30 mouse cellular contexts compared by ENCODE assay signal in genomic region chr5:32571802-32572201, GRCm38 (mm10). TPM values are rescaled to one million over a fixed set of nuclear protein-coding genes. Genes with fewer than 3 reads are reported as not detected.
DNase-seq lines count a peak whose midpoint lies in the region; ATAC-seq and TF ChIP-seq lines count a peak whose summit lies in the region.
"Had no signal": no experiment of that assay in that cellular context is flagged by ENCODE, and none has a peak within 500 bp of the region (broad histone marks: within the 10 kb centered on the region; RNA-seq: fewer than 3 reads in every experiment).

No protein-coding gene starts in this region.

- no peaks in the 10 kb centered on the region for H3K9me3 ChIP-seq in kidney, postnatal 0 days (replicated peaks; ENCODE audit: low read length)
- no peaks in the 10 kb centered on the region for H3K9me3 ChIP-seq in liver, postnatal 0 days (ENCODE audit: low read length)
- no peaks in the 10 kb centered on the region for H3K9me3 ChIP-seq in liver, embryonic 11.5 days (ENCODE audit: control insufficient read depth, low read length)
- H3K9me3 ChIP-seq: embryonic facial prominence, embryonic 13.5 days; forebrain, embryonic 10.5 days; forebrain, embryonic 15.5 days; G1E; heart, embryonic 12.5 days; limb, embryonic 13.5 days; stomach, embryonic 15.5 days had no signal

- peak; percentile 16; the same call in 1 of the 2 replicates for TF ChIP-seq CTCF in heart, adult 2 months (IDR thresholded peaks at IDR 0.05)
- TF ChIP-seq CTCF in kidney, postnatal 0 days (IDR thresholded peaks at IDR 0.05; ENCODE audit: low read depth) = peak; percentile 30; the same call in 1 of the 2 replicates
- TF ChIP-seq CTCF in liver, postnatal 0 days (IDR thresholded peaks at IDR 0.05; ENCODE audit: low read depth) = peak; percentile 28; the same call in 1 of the 2 replicates

- no peak overlapping the region for H3K4me3 ChIP-seq in heart, adult 2 months
- H3K4me3 ChIP-seq in kidney, postnatal 0 days (replicated peaks; ENCODE audit: low read depth, low read length) = no peak overlapping the region
- H3K4me3 ChIP-seq in liver, postnatal 0 days (ENCODE audit: low read depth, low read length) = no peak overlapping the region
- no peak overlapping the region for H3K4me3 ChIP-seq in liver, embryonic 11.5 days (ENCODE audit: low read depth, low read length)
- H3K4me3 ChIP-seq: embryonic facial prominence, embryonic 13.5 days; forebrain, embryonic 10.5 days; forebrain, embryonic 15.5 days; heart, embryonic 12.5 days; limb, embryonic 13.5 days; stomach, embryonic 15.5 days had no signal

- no peak for ATAC-seq in kidney, postnatal 0 days (replicated peaks; ENCODE audit: low FRiP score, low read depth)
- no peak for ATAC-seq in liver, postnatal 0 days
- ATAC-seq in liver, embryonic 11.5 days (replicated peaks; ENCODE audit: low FRiP score) = no peak
- ATAC-seq: forebrain, embryonic 15.5 days; inflammation-experienced regulatory T-cells, adult 6 months; Patski had no signal

- intact Hi-C loops in heart, adult 2 months (cut with DNase I) = no loop called here

- no peak overlapping the region for H3K27ac ChIP-seq in heart, adult 2 months
- H3K27ac ChIP-seq in kidney, postnatal 0 days = no peak overlapping the region
- H3K27ac ChIP-seq in liver, postnatal 0 days (ENCODE audit: low read depth) = no peak overlapping the region
- no peak overlapping the region for H3K27ac ChIP-seq in liver, embryonic 11.5 days (ENCODE audit: low read depth, low read length)
- H3K27ac ChIP-seq: embryonic facial prominence, embryonic 13.5 days; forebrain, embryonic 10.5 days; forebrain, embryonic 15.5 days; hindbrain, embryonic 14.5 days; limb, embryonic 13.5 days; liver, embryonic 14.5 days; stomach, embryonic 15.5 days had no signal

- no peak overlapping the region for H3K9ac ChIP-seq in heart, adult 2 months (ENCODE audit: low read depth, low read length)
- H3K9ac ChIP-seq in kidney, postnatal 0 days (ENCODE audit: low read depth, low read length) = no peak overlapping the region
- no peak overlapping the region for H3K9ac ChIP-seq in liver, postnatal 0 days (replicated peaks)
- H3K9ac ChIP-seq in liver, embryonic 11.5 days (ENCODE audit: low read depth, low read length) = no peak overlapping the region
- H3K9ac ChIP-seq: embryonic facial prominence, embryonic 13.5 days; forebrain, embryonic 15.5 days; heart, embryonic 12.5 days; hindbrain, embryonic 14.5 days; limb, embryonic 13.5 days; liver, embryonic 14.5 days; lung, embryonic 14.5 days; stomach, embryonic 15.5 days had no signal

- no peaks in the 10 kb centered on the region for H3K4me1 ChIP-seq in heart, adult 2 months (ENCODE audit: control insufficient read depth, insufficient read depth, low read length)
- H3K4me1 ChIP-seq in kidney, postnatal 0 days (replicated peaks; ENCODE audit: insufficient read depth, low read length) = no peaks in the 10 kb centered on the region
- no peaks in the 10 kb centered on the region for H3K4me1 ChIP-seq in liver, postnatal 0 days (ENCODE audit: insufficient read depth)
- no peaks in the 10 kb centered on the region for H3K4me1 ChIP-seq in liver, embryonic 11.5 days (replicated peaks; ENCODE audit: control insufficient read depth, insufficient read depth, low read length)
- H3K4me1 ChIP-seq: embryonic facial prominence, embryonic 13.5 days; forebrain, embryonic 10.5 days; forebrain, embryonic 15.5 days; heart, embryonic 12.5 days; limb, embryonic 13.5 days; stomach, embryonic 15.5 days had no signal

- no peaks in the 10 kb centered on the region for H3K36me3 ChIP-seq in heart, adult 2 months (ENCODE audit: control insufficient read depth, insufficient read depth, low read length)
- H3K36me3 ChIP-seq in kidney, postnatal 0 days (ENCODE audit: insufficient read depth, low read length) = no peaks in the 10 kb centered on the region
- H3K36me3 ChIP-seq in liver, postnatal 0 days (replicated peaks; ENCODE audit: insufficient read depth, low read length) = no peaks in the 10 kb centered on the region
- H3K36me3 ChIP-seq in liver, embryonic 11.5 days (ENCODE audit: control insufficient read depth, insufficient read depth, low read length) = no peaks in the 10 kb centered on the region
- H3K36me3 ChIP-seq: embryonic facial prominence, embryonic 13.5 days; forebrain, embryonic 10.5 days; forebrain, embryonic 15.5 days; G1E; heart, embryonic 12.5 days; limb, embryonic 13.5 days; stomach, embryonic 15.5 days had no signal

- TF ChIP-seq EP300 in heart, adult 2 months (IDR thresholded peaks at IDR 0.05; ENCODE audit: insufficient read depth, low read depth, low read length) = no peak
- no peak for TF ChIP-seq EP300 in liver, postnatal 0 days (IDR thresholded peaks at IDR 0.05; ENCODE audit: low read depth)

- WGBS in heart, adult 2 months = 53% methylated on average over 5 of the region's 5 CpGs
- WGBS in kidney, postnatal 0 days = 50% methylated on average over 5 of the region's 5 CpGs
- WGBS in liver, postnatal 0 days (ENCODE audit: insufficient replicate concordance) = 28% methylated on average over 5 of the region's 5 CpGs
- WGBS in liver, embryonic 11.5 days = 74% methylated on average over 5 of the region's 5 CpGs

- no peak overlapping the region for H3K4me2 ChIP-seq in kidney, postnatal 0 days (ENCODE audit: low read length)
- no peak overlapping the region for H3K4me2 ChIP-seq in liver, postnatal 0 days (ENCODE audit: low read depth, low read length)
- H3K4me2 ChIP-seq in liver, embryonic 11.5 days = no peak overlapping the region
- H3K4me2 ChIP-seq: embryonic facial prominence, embryonic 13.5 days; forebrain, embryonic 15.5 days; heart, embryonic 12.5 days; hindbrain, embryonic 14.5 days; limb, embryonic 13.5 days; lung, embryonic 14.5 days; stomach, embryonic 15.5 days had no signal

- DNase-seq in heart, adult 2 months = no peak
- no peak for DNase-seq in heart, adult 9 months (ENCODE audit: low spot score in 2 of 2)
- DNase-seq in kidney, postnatal 0 days (ENCODE audit: low spot score) = no peak
- no peak for DNase-seq in kidney, adult 11 months
- DNase-seq in liver, postnatal 0 days = no peak
- no peak for DNase-seq in liver, embryonic 11.5 days (ENCODE audit: low spot score)
- no peak for DNase-seq in thymus, postnatal 14 days
- DNase-seq: adrenal gland, postnatal 10 days; cerebellum, adult 8-10 months; cerebellum, postnatal 36 days; gastrocnemius, postnatal 25 days; heart, adult 11 months; heart, postnatal 4 days; lung, embryonic 14.5 days; lung, postnatal 14 days; midbrain, embryonic 14.5 days; retina, postnatal 1 day; right cerebral cortex, postnatal 25 days; thymus, postnatal 25 days had no signal

- H3K79me2 ChIP-seq in heart, adult 2 months (replicated peaks; ENCODE audit: control insufficient read depth, insufficient read depth, low read length) = no peaks in the 10 kb centered on the region

- TF ChIP-seq POLR2A in heart, adult 2 months (IDR thresholded peaks at IDR 0.05; ENCODE audit: insufficient read depth, low read depth, low read length) = no peak

- no peaks in the 10 kb centered on the region for H3K27me3 ChIP-seq in heart, adult 2 months (ENCODE audit: control insufficient read depth, insufficient read depth, low read length)
- H3K27me3 ChIP-seq in kidney, postnatal 0 days (ENCODE audit: insufficient read depth, low read length) = no peaks in the 10 kb centered on the region
- no peaks in the 10 kb centered on the region for H3K27me3 ChIP-seq in liver, postnatal 0 days (ENCODE audit: insufficient read depth, low read length)
- no peaks in the 10 kb centered on the region for H3K27me3 ChIP-seq in liver, embryonic 11.5 days (replicated peaks; ENCODE audit: control insufficient read depth, insufficient read depth, low read length)
- H3K27me3 ChIP-seq: embryonic facial prominence, embryonic 13.5 days; forebrain, embryonic 15.5 days; heart, embryonic 12.5 days; limb, embryonic 13.5 days; stomach, embryonic 15.5 days had no signal

RNA-seq across cellular contexts. Expression of gene Yes1, which starts 39.2 kb away (rescaled TPM):
- total RNA-seq in heart, adult 2 months (2021) = 10 to 100 TPM; 16.0 to 19.7 TPM
- 1.9 and 4.3 TPM in 2 replicates for polyA plus RNA-seq in heart, adult 2 months (2012; rRNA removed)
- 25.8 and 28.0 TPM in 2 replicates for polyA plus RNA-seq in kidney, postnatal 0 days (2015; fragmentation: Nextera tagmentation; extraction: Ambion mirVana)
- polyA plus RNA-seq in liver, postnatal 0 days (2015; fragmentation: Nextera tagmentation; extraction: Ambion mirVana) = 5.7 and 6.4 TPM in 2 replicates
- 18.8 and 18.9 TPM in 2 replicates for polyA plus RNA-seq in liver, embryonic 11.5 days (2014; fragmentation: Nextera tagmentation; extraction: Ambion mirVana)
